Mouse (Mus musculus) ovary, postnatal 36 days (tissue): ENCODE data around the gene Scaf8.

Experiments used
- DNase-seq: peaks from one replicate; pipeline ENCODE4 v3.0.0; 2022; ENCODE audit warnings: low spot score, mixed read lengths

Gene Scaf8

GRCm38 (mm10) chr17:3207529-3208240, 92.9 kb downstream of the Scaf8 start:
- DNase-seq = no peak

DNA sequence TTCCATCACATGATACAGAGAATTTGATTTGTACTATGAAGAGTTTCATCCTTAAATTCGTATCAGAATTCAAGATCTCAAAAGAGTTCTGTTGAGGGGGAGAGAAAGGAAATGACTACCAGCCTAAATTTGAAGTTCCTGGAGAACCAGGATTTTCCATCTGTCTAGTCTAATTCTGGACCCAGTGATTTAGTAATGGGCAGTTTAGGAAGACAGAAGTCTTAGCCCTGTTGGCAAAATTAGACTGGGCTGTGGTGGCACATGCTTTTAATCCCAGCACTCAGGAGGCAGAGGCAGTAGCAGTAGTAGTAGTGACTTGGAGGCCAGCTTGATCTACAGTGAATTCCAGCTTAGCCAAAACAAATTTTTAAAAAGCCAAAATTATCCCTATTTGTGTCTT, 93.7 kb downstream of the Scaf8 start:
- DNase-seq = no peak

GRCm38 (mm10) chr17:3209581-3209980, 94.8 kb downstream of the Scaf8 start:
- DNase-seq = no peak

DNA sequence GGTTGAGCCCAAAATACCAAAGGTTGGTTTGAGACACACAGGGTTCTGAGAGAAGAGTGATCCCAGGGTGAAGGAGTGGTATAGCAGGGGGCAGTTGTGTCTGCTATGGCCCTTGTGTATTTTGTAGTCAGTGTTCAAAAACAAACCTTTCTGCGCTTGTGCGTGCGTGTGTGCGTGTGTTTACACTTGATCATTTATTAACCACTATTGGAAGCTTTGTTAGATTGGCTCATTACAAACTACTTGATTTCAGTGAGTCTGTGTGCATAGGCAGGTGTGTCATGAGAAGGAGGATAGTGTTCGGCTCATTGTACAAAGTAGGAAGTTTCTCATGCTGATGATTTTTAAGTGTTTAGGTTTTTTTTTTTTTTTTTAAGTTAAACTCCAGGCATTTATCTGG, 95.4 kb downstream of the Scaf8 start:
- DNase-seq = no peak

GRCm38 (mm10) chr17:3212105-3212504, 97.3 kb downstream of the Scaf8 start:
- DNase-seq = no peak

DNA sequence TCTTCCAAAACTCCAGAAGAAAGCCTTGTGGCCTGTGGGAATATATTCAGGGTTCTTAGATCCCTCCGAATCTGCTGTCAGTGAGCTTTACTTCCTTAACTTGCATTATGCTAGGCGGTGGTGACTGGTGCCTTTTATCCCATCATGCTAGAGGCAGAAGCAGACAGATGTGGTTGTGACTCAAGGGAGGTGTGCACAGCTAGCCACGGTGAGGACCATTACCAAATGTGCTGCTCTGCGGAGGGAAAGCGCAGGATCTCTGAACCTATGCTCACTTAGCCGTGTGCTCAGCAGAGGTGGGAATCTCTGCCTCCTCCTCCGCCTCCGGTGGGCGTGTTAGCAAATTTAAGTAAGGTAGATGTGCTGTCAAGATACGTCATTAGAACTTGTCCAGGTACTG, 98.1 kb downstream of the Scaf8 start:
- no peak for DNase-seq

GRCm38 (mm10) chr17:3214852-3215251, 100.1 kb downstream of the Scaf8 start:
- no peak for DNase-seq

DNA sequence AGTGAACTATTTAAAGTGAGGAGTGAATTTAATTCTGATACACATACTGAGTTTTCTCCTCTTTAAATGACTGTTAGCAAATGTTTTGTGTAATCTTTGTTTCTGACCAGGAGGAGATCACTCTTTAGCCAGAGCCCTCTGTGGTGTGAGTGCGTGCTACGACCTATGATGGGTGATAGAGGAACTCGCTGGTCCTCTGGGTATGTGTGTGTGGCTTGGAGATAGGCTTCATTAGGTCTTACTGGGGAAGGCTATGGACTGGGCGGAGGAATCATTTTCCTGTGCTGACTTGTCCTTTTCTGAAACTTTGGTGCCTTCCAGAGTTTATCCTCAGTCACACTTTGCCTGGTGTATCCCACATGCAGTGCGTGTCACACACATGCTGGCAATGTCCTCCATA, 102.3 kb downstream of the Scaf8 start:
- DNase-seq = no peak

- no peak for DNase-seq
These were observed 103.6 kb downstream of the Scaf8 start for GRCm38 (mm10) chr17:3218364-3218763.

DNA sequence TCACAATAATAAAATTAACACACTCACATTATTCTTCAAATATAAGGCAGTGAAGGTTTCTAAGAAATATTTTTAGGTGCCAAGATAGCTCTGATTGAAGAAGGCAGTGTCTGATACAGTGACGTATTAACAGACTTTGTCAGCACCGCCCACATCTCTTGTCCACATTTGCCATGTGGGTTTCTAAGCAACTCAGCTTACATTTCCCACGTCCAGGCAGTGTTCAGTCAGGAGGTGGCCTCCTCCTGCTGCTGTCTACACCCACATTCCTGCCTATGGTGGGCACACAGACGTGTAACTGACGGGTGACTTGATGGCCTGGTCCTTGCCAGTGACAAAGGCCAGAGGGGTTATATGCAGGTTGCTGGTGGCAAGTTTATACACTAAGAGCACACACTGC, 104.1 kb downstream of the Scaf8 start:
- DNase-seq = no peak

DNA sequence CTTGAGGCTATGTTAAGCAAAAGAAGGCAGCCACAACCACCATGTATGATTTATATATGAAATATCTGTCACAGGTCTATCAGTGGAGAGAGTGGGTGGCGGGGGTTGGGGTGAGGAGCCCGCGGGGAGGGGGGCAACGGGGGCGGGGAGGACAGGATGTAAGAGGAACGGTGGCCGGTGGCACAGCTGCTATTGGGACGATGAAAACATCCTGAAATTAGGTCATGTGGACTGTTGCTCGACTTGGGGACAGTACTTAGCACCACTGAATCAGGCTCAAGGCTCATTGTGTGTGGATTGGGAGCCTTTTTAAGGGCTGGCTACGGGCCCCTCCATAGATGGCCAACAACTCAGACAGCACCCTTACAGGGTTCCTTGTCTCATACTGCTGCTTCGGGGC, 105.4 kb downstream of the Scaf8 start:
- no peak for DNase-seq

- DNase-seq = no peak
These were observed 108.3 kb downstream of the Scaf8 start for GRCm38 (mm10) chr17:3223071-3223470.

DNA sequence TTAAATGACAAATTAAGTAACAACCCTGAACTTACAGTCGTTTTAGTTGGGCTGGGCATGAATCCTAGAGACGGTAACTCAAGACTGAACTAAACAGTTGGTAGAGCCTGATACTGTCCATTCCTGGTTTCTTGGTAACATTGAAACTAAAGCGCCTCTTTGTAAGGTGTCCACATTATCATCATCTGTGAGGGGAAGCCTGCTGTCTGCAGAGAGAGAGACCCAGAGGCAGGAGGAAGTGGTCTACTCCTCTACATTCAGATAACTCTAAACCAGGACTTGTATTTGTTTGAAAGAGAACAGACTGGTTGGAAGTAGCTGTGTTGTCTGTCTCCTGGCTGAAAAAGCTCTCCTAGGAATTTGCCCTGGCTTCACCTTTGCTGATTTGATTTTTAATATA, 108.9 kb downstream of the Scaf8 start:
- DNase-seq = no peak

DNA sequence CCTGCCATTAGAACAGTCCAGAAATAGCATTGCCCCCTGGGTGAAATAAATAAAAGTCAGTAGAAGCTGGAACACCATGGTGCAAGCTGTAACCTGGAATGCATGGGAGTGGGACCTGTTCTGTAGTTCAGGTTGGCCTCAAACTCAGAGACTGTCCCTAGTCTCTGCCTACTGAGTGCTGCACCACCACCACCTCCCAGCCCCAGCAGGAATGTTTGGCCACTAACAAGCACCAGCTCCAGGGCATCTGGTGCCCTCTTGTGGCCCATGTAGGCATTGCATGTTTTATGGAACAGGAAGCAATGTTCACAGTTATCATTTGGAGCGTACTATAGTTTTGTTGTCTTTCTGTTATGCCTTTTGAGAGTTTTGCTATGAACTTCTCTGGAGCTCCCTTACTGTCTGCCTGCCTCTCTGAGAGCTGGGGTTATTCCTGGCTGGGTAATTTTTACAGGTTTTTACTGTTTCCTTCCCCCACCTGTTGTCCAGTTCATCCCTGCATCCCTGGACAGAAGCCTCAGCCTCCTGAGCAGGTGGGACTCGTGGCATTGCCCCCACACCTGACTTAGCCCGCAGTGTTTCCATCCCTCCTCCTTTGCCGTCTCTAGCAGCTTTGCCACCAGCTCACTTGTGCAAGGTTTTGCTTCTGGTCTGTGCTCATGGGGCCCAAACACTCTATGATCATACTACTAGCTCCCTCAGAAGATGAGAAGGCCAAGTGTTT, 109.8 kb downstream of the Scaf8 start:
- peak; percentile 77 for DNase-seq

GRCm38 (mm10) chr17:3230231-3231000, 115.6 kb downstream of the Scaf8 start:
- DNase-seq = peak; percentile 49

DNA sequence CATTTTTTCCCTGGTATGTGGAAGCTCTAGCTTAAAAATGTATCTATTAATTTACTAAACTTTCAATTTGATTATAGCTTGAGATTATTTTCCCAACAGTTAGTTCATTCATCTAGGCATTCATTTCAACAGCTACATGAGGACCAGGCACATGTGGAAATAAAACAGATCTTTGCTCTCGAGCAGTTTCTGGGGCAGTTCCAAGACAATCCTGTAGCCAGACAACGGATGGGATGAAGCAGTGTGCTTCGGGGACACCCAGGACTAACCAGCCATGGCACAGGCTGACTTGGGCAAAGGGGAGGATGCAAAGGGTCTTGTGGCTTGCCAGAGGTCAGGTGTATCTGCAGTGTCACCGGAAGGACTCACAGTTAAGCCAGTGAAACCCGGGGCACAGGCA, 117.9 kb downstream of the Scaf8 start:
- DNase-seq = no peak

GRCm38 (mm10) chr17:3243672-3244071, 128.9 kb downstream of the Scaf8 start:
- DNase-seq = no peak

- DNase-seq = peak; percentile 17
These were observed 130.3 kb downstream of the Scaf8 start for GRCm38 (mm10) chr17:3244881-3245739.

DNA sequence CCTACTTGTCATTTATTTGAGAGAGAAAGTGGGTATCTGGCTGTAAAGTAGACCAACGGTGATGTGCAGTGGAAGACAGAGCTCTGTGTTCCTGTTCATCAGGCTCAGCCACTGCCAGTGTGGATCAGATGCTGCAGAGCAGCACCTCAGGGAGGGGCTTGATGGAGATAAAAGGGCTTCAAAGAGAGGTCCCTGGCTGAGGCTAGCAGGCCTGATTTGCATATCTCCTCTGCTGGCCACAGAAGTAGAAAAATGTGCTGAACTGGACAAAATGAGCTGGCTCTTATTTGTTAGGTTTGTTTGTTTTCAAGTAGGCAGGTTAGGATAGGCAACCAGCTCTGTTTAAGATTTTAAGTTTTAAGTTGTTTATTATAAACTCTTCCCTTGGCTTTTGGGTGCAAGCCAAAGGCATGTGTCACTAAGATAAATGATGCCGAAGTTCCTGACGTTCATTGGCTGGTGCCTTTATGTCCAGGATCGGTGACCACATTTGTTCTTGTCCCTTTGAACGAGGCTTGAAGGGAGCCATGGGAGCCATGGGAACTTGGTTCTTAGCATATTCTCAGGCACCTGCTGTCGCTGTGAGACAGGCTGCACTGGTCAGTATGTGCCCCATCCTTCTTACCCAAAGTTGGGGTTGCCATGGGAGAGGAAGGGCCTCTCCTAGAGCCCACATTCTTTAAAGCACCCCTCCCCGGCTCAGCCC, 132.0 kb downstream of the Scaf8 start:
- DNase-seq = no peak
